Comparison of ENCODE assay signal across 8 mouse cellular contexts in the genomic region with DNA sequence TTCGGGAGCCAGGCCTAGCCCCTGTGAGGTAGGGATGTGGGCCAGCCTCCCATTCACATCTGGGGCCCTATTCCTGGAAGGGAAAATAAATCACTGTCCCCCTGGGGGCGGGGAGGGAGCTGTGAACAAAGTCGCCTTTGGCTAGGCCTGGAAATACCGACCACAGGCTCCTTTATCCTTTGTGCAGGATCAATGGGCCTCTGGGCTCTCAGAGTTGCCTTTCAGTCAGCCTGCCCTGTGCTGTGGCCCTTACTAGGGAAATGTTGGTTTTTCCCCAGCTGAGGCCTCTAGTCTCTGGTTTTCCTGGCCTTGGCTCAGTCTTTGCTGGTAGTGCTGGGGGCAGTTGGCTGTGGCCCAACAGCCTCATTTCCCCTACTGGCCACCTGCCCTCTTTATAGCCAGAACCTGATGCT. TPM values are rescaled to one million over a fixed set of nuclear protein-coding genes. Genes with fewer than 3 reads are reported as not detected.
A peak's percentile ranks its signal among the peaks of the same experiment; 100 is the strongest.
DNase-seq lines count a peak whose midpoint lies in the region; ATAC-seq lines count a peak whose summit lies in the region.

No protein-coding gene starts in this region.

- 65% methylated on average over 4 of the region's 4 CpGs for WGBS in heart, embryonic 16.5 days
- 23% methylated on average over 4 of the region's 4 CpGs for WGBS in neural tube, embryonic 15.5 days

- H3K36me3 ChIP-seq in heart, embryonic 16.5 days (ENCODE audit: control insufficient read depth, insufficient read depth): no peaks in the 10 kb centered on the region
- no peaks in the 10 kb centered on the region for H3K36me3 ChIP-seq in neural tube, embryonic 15.5 days

- intact Hi-C loops in heart, postnatal 14 days (cut with DNase I): no loop called here

- no peak overlapping the region for H3K4me3 ChIP-seq in heart, embryonic 16.5 days (ENCODE audit: low read length)
- no peak overlapping the region for H3K4me3 ChIP-seq in neural tube, embryonic 15.5 days (replicated peaks)

- H3K9ac ChIP-seq in heart, embryonic 16.5 days (ENCODE audit: low read length): 0 out of 2 replicates have a peak overlapping the region, but pooled peaks have one; percentile 3
- no peak overlapping the region for H3K9ac ChIP-seq in neural tube, embryonic 15.5 days (replicated peaks)

- H3K27me3 ChIP-seq in heart, embryonic 16.5 days (ENCODE audit: control insufficient read depth, insufficient read depth, low read length): no peaks in the 10 kb centered on the region
- peaks cover 18% of the 10 kb centered on the region for H3K27me3 ChIP-seq in neural tube, embryonic 15.5 days (replicated peaks)

- H3K4me2 ChIP-seq in heart, embryonic 16.5 days (ENCODE audit: low read depth, low read length): no peak overlapping the region
- H3K4me2 ChIP-seq in neural tube, embryonic 15.5 days: no peak overlapping the region

- peaks cover 22% of the 10 kb centered on the region for H3K4me1 ChIP-seq in heart, embryonic 16.5 days (ENCODE audit: control insufficient read depth, insufficient read depth, low read length)
- H3K4me1 ChIP-seq in neural tube, embryonic 15.5 days: peaks cover 44% of the 10 kb centered on the region

- H3K9me3 ChIP-seq in heart, embryonic 16.5 days (replicated peaks; ENCODE audit: control insufficient read depth, low read length): no peaks in the 10 kb centered on the region
- H3K9me3 ChIP-seq in neural tube, embryonic 15.5 days (replicated peaks): no peaks in the 10 kb centered on the region

- DNase-seq in heart, postnatal 14 days: no peak
- peak; percentile 63 to 71 for DNase-seq in frontal cortex, adult 2 months (ENCODE audit: extremely low spot score in 1 of 2, low spot score in 1 of 2)
- peak; percentile 43 to 72 for DNase-seq in left cerebral cortex, adult 9 months (ENCODE audit: low spot score in 2 of 2)
- no peak for DNase-seq in urinary bladder, postnatal 14 days (ENCODE audit: low spot score)
- DNase-seq in thymus, postnatal 25 days: no peak
- no peak for DNase-seq in adrenal gland, adult 8-10 months

- no peak for ATAC-seq in heart, embryonic 16.5 days (replicated peaks; ENCODE audit: extremely low read depth, insufficient read depth, low FRiP score)
- ATAC-seq in neural tube, embryonic 15.5 days (ENCODE audit: low FRiP score): peak; percentile 18

- no peak overlapping the region for H3K27ac ChIP-seq in heart, embryonic 16.5 days (ENCODE audit: low read length)
- peak overlapping the region; percentile 73 for H3K27ac ChIP-seq in neural tube, embryonic 15.5 days (replicated peaks)

RNA-seq across cellular contexts. Expression of a gene that starts 5.2 kb away (rescaled TPM):
- polyA plus RNA-seq in heart, embryonic 16.5 days (2015; fragmentation: Nextera tagmentation; extraction: Ambion mirVana): 6.4 and 11.4 TPM in 2 replicates
- 10 to 100 TPM; 16.6 to 16.9 TPM for total RNA-seq in heart, postnatal 14 days (2021)
- 38.9 and 42.3 TPM in 2 replicates for polyA plus RNA-seq in frontal cortex, adult 2 months (2012; rRNA removed)
- polyA plus RNA-seq in neural tube, embryonic 15.5 days (2015; fragmentation: Nextera tagmentation; extraction: Ambion mirVana): 7.8 and 10.9 TPM in 2 replicates
- 10 to 100 TPM; 29.5 to 52.6 (median 34.7) TPM for total RNA-seq in adrenal gland, adult 8-10 months (2022)

RNA-seq across cellular contexts. Expression of a gene that starts 22.0 kb away (rescaled TPM):
- 0.41 and 0.61 TPM in 2 replicates for polyA plus RNA-seq in heart, embryonic 16.5 days (2015; fragmentation: Nextera tagmentation; extraction: Ambion mirVana)
- total RNA-seq in heart, postnatal 14 days (2021): not detected
- 1.4 and 1.7 TPM in 2 replicates for polyA plus RNA-seq in frontal cortex, adult 2 months (2012; rRNA removed)
- polyA plus RNA-seq in neural tube, embryonic 15.5 days (2015; fragmentation: Nextera tagmentation; extraction: Ambion mirVana): 2.6 TPM in 2 replicates
- under 1 TPM; 0.14 to 0.46 (median 0.19) TPM for total RNA-seq in adrenal gland, adult 8-10 months (2022)

RNA-seq across cellular contexts. Expression of a gene that starts 27.9 kb away (rescaled TPM):
- polyA plus RNA-seq in heart, embryonic 16.5 days (2015; fragmentation: Nextera tagmentation; extraction: Ambion mirVana): 6.3 and 7.2 TPM in 2 replicates
- 10 to 100 TPM; 12.5 to 12.8 TPM for total RNA-seq in heart, postnatal 14 days (2021)
- polyA plus RNA-seq in frontal cortex, adult 2 months (2012; rRNA removed): 52.4 and 59.1 TPM in 2 replicates
- polyA plus RNA-seq in neural tube, embryonic 15.5 days (2015; fragmentation: Nextera tagmentation; extraction: Ambion mirVana): 25.2 and 33.9 TPM in 2 replicates
- 10 to 100 TPM; 15.3 to 39.9 (median 31.0) TPM for total RNA-seq in adrenal gland, adult 8-10 months (2022)

RNA-seq across cellular contexts. Expression of a gene that starts 37.2 kb away (rescaled TPM):
- polyA plus RNA-seq in heart, embryonic 16.5 days (2015; fragmentation: Nextera tagmentation; extraction: Ambion mirVana): 13.9 and 15.5 TPM in 2 replicates
- 10 to 100 TPM; 16.7 to 16.9 TPM for total RNA-seq in heart, postnatal 14 days (2021)
- 29.2 and 29.7 TPM in 2 replicates for polyA plus RNA-seq in frontal cortex, adult 2 months (2012; rRNA removed)
- polyA plus RNA-seq in neural tube, embryonic 15.5 days (2015; fragmentation: Nextera tagmentation; extraction: Ambion mirVana): 11.4 and 11.7 TPM in 2 replicates
- total RNA-seq in adrenal gland, adult 8-10 months (2022): 10 to 100 TPM; 17.5 to 31.1 (median 22.6) TPM

Comparison
In these comparisons a context has a peak if more than half of its experiments do, and no peak if none do; other contexts are left out.
1. DNase-seq: peak in frontal cortex, adult 2 months (2 of 2) and left cerebral cortex, adult 9 months (2 of 2); none in heart, postnatal 14 days (0 of 2), urinary bladder, postnatal 14 days (single experiment), thymus, postnatal 25 days (single experiment) and adrenal gland, adult 8-10 months (single experiment).